Mouse (Mus musculus): ENCODE results near the gene Olfr597. TPM values are rescaled to one million over a fixed set of nuclear protein-coding genes. Genes with fewer than 3 reads are reported as not detected.

Gene Olfr597
- polyA plus RNA-seq (2014; fragmentation: Illumina TruSeq; extraction: RNeasy Lipid Tissue Mini Kit (QIAGEN cat#74804); ENCODE audit: low read depth, low replicate concordance): not detected

GRCm38 (mm10) chr7:103316015-103316414, at the start of gene Olfr597:
TSS of gene Olfr597 (plus strand) at chr7:103316315.

GRCm38 (mm10) chr7:103305348-103305747, 10.8 kb upstream of the Olfr597 start, which contains the start of gene Olfr596:
TSS of gene Olfr596 (plus strand) at chr7:103305648.

GRCm38 (mm10) chr7:103323268-103323667, 7.2 kb downstream of the Olfr597 start, which contains the start of gene Olfr598:
TSS of gene Olfr598 (plus strand) at chr7:103323568.

GRCm38 (mm10) chr7:103335617-103336016, 19.5 kb downstream of the Olfr597 start, which contains the start of gene Olfr599:
TSS of gene Olfr599 (plus strand) at chr7:103335917.

GRCm38 (mm10) chr7:103349569-103349968, 33.5 kb downstream of the Olfr597 start, which contains the start of gene Olfr600:
TSS of gene Olfr600 (minus strand) at chr7:103349669.

GRCm38 (mm10) chr7:103362555-103362954, 46.4 kb downstream of the Olfr597 start, which contains the start of gene Olfr601:
TSS of gene Olfr601 (minus strand) at chr7:103362655.

Other genes with a start within 250 kb of the Olfr597 start
- gene Olfr584, start 234.4 kb upstream of the Olfr597 start, polyA plus RNA-seq (2014; fragmentation: Illumina TruSeq; extraction: RNeasy Lipid Tissue Mini Kit (QIAGEN cat#74804); ENCODE audit: low read depth, low replicate concordance): not detected
- gene Olfr585, start 218.6 kb upstream of the Olfr597 start, polyA plus RNA-seq (2014; fragmentation: Illumina TruSeq; extraction: RNeasy Lipid Tissue Mini Kit (QIAGEN cat#74804); ENCODE audit: low read depth, low replicate concordance): not detected
- gene Olfr586, start 190.7 kb upstream of the Olfr597 start, polyA plus RNA-seq (2014; fragmentation: Illumina TruSeq; extraction: RNeasy Lipid Tissue Mini Kit (QIAGEN cat#74804); ENCODE audit: low read depth, low replicate concordance): not detected
- not detected for gene Olfr588-ps1, start 175.4 kb upstream of the Olfr597 start, polyA plus RNA-seq (2014; fragmentation: Illumina TruSeq; extraction: RNeasy Lipid Tissue Mini Kit (QIAGEN cat#74804); ENCODE audit: low read depth, low replicate concordance)
- gene Olfr589, start 160.0 kb upstream of the Olfr597 start, polyA plus RNA-seq (2014; fragmentation: Illumina TruSeq; extraction: RNeasy Lipid Tissue Mini Kit (QIAGEN cat#74804); ENCODE audit: low read depth, low replicate concordance): not detected
- not detected for gene Olfr591, start 138.0 kb upstream of the Olfr597 start, polyA plus RNA-seq (2014; fragmentation: Illumina TruSeq; extraction: RNeasy Lipid Tissue Mini Kit (QIAGEN cat#74804); ENCODE audit: low read depth, low replicate concordance)
- not detected for gene Olfr592, start 131.5 kb upstream of the Olfr597 start, polyA plus RNA-seq (2014; fragmentation: Illumina TruSeq; extraction: RNeasy Lipid Tissue Mini Kit (QIAGEN cat#74804); ENCODE audit: low read depth, low replicate concordance)
- gene Olfr593, start 104.5 kb upstream of the Olfr597 start, polyA plus RNA-seq (2014; fragmentation: Illumina TruSeq; extraction: RNeasy Lipid Tissue Mini Kit (QIAGEN cat#74804); ENCODE audit: low read depth, low replicate concordance): not detected
- gene Olfr594, start 99.3 kb upstream of the Olfr597 start, polyA plus RNA-seq (2014; fragmentation: Illumina TruSeq; extraction: RNeasy Lipid Tissue Mini Kit (QIAGEN cat#74804); ENCODE audit: low read depth, low replicate concordance): not detected
- not detected for gene Usp17ld, start 63.8 kb upstream of the Olfr597 start, polyA plus RNA-seq (2014; fragmentation: Illumina TruSeq; extraction: RNeasy Lipid Tissue Mini Kit (QIAGEN cat#74804); ENCODE audit: low read depth, low replicate concordance)
- not detected for gene Olfr596, start 10.7 kb upstream of the Olfr597 start, polyA plus RNA-seq (2014; fragmentation: Illumina TruSeq; extraction: RNeasy Lipid Tissue Mini Kit (QIAGEN cat#74804); ENCODE audit: low read depth, low replicate concordance)
- not detected for gene Olfr598, start 7.3 kb downstream of the Olfr597 start, polyA plus RNA-seq (2014; fragmentation: Illumina TruSeq; extraction: RNeasy Lipid Tissue Mini Kit (QIAGEN cat#74804); ENCODE audit: low read depth, low replicate concordance)
- gene Olfr599, start 19.6 kb downstream of the Olfr597 start, polyA plus RNA-seq (2014; fragmentation: Illumina TruSeq; extraction: RNeasy Lipid Tissue Mini Kit (QIAGEN cat#74804); ENCODE audit: low read depth, low replicate concordance): not detected
- not detected for gene Olfr600, start 33.4 kb downstream of the Olfr597 start, polyA plus RNA-seq (2014; fragmentation: Illumina TruSeq; extraction: RNeasy Lipid Tissue Mini Kit (QIAGEN cat#74804); ENCODE audit: low read depth, low replicate concordance)
- gene Olfr601, start 46.3 kb downstream of the Olfr597 start, polyA plus RNA-seq (2014; fragmentation: Illumina TruSeq; extraction: RNeasy Lipid Tissue Mini Kit (QIAGEN cat#74804); ENCODE audit: low read depth, low replicate concordance): not detected
- gene Olfr603, start 69.9 kb downstream of the Olfr597 start, polyA plus RNA-seq (2014; fragmentation: Illumina TruSeq; extraction: RNeasy Lipid Tissue Mini Kit (QIAGEN cat#74804); ENCODE audit: low read depth, low replicate concordance): not detected
- not detected for gene Usp17lc, start 98.8 kb downstream of the Olfr597 start, polyA plus RNA-seq (2014; fragmentation: Illumina TruSeq; extraction: RNeasy Lipid Tissue Mini Kit (QIAGEN cat#74804); ENCODE audit: low read depth, low replicate concordance)
- not detected for gene Olfr605, start 129.1 kb downstream of the Olfr597 start, polyA plus RNA-seq (2014; fragmentation: Illumina TruSeq; extraction: RNeasy Lipid Tissue Mini Kit (QIAGEN cat#74804); ENCODE audit: low read depth, low replicate concordance)
- not detected for gene Olfr606, start 132.7 kb downstream of the Olfr597 start, polyA plus RNA-seq (2014; fragmentation: Illumina TruSeq; extraction: RNeasy Lipid Tissue Mini Kit (QIAGEN cat#74804); ENCODE audit: low read depth, low replicate concordance)
- gene Olfr607, start 147.8 kb downstream of the Olfr597 start, polyA plus RNA-seq (2014; fragmentation: Illumina TruSeq; extraction: RNeasy Lipid Tissue Mini Kit (QIAGEN cat#74804); ENCODE audit: low read depth, low replicate concordance): not detected
- not detected for gene Olfr608, start 153.6 kb downstream of the Olfr597 start, polyA plus RNA-seq (2014; fragmentation: Illumina TruSeq; extraction: RNeasy Lipid Tissue Mini Kit (QIAGEN cat#74804); ENCODE audit: low read depth, low replicate concordance)
- not detected for gene Olfr609, start 181.7 kb downstream of the Olfr597 start, polyA plus RNA-seq (2014; fragmentation: Illumina TruSeq; extraction: RNeasy Lipid Tissue Mini Kit (QIAGEN cat#74804); ENCODE audit: low read depth, low replicate concordance)
- not detected for gene Olfr610, start 195.8 kb downstream of the Olfr597 start, polyA plus RNA-seq (2014; fragmentation: Illumina TruSeq; extraction: RNeasy Lipid Tissue Mini Kit (QIAGEN cat#74804); ENCODE audit: low read depth, low replicate concordance)
- not detected for gene Olfr611, start 204.5 kb downstream of the Olfr597 start, polyA plus RNA-seq (2014; fragmentation: Illumina TruSeq; extraction: RNeasy Lipid Tissue Mini Kit (QIAGEN cat#74804); ENCODE audit: low read depth, low replicate concordance)
- gene Olfr612, start 226.4 kb downstream of the Olfr597 start, polyA plus RNA-seq (2014; fragmentation: Illumina TruSeq; extraction: RNeasy Lipid Tissue Mini Kit (QIAGEN cat#74804); ENCODE audit: low read depth, low replicate concordance): not detected
- gene Olfr613, start 231.8 kb downstream of the Olfr597 start, polyA plus RNA-seq (2014; fragmentation: Illumina TruSeq; extraction: RNeasy Lipid Tissue Mini Kit (QIAGEN cat#74804); ENCODE audit: low read depth, low replicate concordance): not detected
- gene Olfr615, start 239.8 kb downstream of the Olfr597 start, polyA plus RNA-seq (2014; fragmentation: Illumina TruSeq; extraction: RNeasy Lipid Tissue Mini Kit (QIAGEN cat#74804); ENCODE audit: low read depth, low replicate concordance): not detected